Mouse (Mus musculus) gastrocnemius, postnatal 10 days (tissue): ENCODE measurements around the gene Enpp7. TPM values are rescaled to one million over a fixed set of nuclear protein-coding genes. Genes with fewer than 3 reads are reported as not detected.

Experiments used
- DNase-seq: peaks from one replicate; pipeline ENCODE4 v3.0.0; 2021; ENCODE audit warnings: mixed read lengths
- total RNA-seq, 2 experiments: library from RNA; stranded (reverse); gene quantifications; 2 replicates each; pipeline ENCODE4 v1.2.3; 2021

Gene Enpp7
- total RNA-seq, 2 experiments from 2014 or later: not detected

DNA sequence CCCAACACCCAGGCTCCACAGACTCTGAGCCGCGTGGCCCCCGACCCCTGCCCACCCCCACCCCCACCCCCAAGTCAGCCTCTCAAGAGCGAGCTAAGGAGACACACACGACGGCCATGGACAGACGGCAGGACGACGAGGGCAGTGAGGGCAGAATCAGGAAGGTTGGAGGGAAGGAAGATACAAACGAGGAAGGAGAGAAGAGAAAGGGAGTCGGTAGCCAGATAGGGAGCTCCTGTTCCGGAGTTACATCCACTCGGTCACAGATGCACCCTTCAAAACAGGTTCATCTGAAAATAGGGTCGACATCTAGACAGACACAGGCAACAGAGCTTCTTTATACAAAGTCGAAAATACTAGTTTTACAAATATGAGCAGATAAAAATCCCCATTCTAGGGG, 48.5 kb downstream of the Enpp7 start:
- DNase-seq: no peak

GRCm38 (mm10) chr11:119036934-119037779, 49.2 kb downstream of the Enpp7 start:
- no peak for DNase-seq

DNA sequence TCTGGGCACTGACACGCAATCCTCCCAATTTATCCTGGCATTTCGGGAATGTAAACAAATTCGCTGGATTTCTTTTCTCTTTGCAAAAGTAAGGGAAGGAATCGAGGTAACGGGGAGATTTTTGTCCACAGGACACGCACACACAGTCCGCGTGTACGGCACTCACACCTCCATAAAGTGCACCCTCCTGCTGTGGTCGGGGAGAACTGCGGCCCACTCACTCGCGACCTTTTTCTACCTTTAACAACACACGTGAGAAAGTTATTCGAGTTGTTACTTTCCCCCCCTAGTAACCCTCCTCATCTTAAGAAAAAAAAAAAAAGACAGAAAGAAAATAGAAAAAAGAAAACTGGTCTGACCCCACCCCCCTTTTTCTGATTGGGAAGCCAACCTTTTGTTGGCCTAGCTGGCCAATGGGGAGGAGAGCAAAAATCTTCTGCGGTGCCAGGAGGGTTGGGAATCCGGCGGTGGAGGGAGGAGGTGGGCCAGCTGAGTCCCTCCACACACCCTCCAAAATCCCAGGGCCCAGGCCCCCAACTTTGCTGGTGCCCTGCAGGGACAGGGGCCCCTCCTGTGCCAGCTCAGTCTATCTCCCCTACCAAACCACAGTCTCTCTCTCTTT, 49.9 kb downstream of the Enpp7 start:
- no peak for DNase-seq

DNA sequence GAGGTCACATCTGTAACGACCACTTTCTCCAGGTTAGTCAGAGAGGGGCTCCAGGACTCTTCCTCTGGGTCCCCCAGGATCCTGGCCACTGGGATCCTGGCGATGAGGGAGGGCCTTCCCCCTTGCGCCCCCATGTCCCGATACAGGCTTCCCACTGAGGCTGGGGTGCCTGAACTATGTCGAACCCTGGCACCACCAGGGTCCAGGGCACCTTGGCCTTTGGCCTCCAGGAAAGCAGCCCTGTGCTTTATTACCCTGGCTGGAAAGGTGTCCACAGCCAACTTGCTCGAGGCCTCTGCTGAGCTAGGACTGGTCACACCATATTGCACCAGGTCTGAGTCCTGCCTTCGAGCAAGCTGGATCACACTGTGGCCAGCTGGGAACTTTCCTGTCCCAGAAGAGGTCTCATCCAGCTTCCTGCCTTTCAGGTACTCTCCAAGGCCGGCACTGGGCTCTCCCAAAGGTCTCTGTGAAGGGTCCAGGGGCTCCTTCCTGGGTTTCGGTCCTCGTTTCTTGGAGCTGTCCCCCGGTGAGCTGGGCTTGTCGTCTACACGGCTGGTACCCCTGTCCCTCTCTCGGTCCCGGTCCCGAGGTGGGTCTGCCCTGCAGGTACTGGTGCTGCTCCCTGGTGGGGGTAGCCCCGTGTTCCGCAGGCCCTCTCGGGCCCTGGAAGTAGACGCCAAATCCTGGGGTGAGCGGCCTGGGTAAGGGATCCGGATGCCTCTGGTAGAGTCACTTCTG, 50.9 kb downstream of the Enpp7 start:
- no peak for DNase-seq

- DNase-seq: no peak
Measured at GRCm38 (mm10) chr11:119039732-119040512, 51.9 kb downstream of the Enpp7 start.

DNA sequence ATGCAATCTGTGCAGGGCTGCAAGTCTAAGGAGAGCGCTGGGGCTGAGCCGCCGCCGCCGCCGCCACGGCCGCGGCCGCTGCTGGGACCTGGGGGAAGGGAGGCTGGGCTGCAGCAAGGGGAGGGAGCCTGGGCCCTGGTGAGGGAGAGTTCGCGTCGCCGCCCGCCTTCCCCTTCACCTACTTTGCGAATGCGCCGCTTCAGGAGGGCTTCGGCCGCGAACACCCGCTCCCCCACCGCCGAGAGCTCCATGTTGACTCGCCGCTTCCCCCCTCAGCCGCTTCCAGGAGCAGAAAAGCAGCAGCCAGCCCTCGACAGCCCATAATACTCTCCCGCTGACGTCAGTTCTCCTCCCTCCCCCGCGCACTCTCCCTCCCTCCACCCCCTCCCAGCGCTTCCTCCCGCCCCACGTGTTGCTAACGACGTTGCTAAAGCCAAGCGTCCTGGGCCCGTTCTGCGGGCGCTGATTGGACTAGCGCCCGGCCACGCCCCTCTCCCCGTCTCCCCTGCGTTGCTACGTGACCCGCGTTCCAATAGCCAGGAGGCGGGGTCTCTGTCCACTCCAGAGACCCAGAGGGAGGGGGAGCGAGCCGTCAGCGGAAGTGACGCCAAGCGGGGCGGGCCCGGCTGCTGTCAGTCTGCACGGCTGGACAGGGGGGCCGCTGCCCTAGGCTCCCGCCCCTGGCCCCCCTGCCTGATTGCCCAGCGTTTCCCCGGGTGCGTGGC, 52.8 kb downstream of the Enpp7 start, which contains the start of gene Cbx8:
TSS of gene Cbx8 (minus strand) at position 370 of the 725 bp plus-strand sequence.
- peak; percentile 99 for DNase-seq

DNA sequence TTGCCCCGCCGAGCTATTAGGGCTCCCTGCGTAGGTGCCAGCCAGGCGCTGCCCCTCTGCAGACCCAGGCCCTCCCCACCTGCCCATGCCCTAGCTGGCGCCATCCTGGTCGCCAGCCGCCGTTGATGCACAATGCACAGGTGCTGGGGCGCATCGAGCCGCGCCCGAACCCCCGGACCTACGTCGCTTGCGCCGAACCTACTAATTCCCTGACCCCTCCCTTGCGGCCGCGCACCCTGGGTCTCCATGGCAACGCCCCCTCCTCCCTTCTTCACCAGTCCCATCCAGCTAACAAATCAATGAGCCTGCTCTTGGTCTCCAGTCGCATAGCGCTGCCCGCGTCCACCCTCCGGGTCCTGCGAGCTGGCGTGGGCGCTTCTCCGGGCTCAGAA, 53.3 kb downstream of the Enpp7 start:
- no peak for DNase-seq

- no peak for DNase-seq
Measured at GRCm38 (mm10) chr11:119041750-119042465, 53.9 kb downstream of the Enpp7 start.

Other genes starting within 250 kb of the Enpp7 start
- gene Rbfox3, start 76.6 kb upstream of the Enpp7 start, total RNA-seq: under 1 TPM; 0.26 to 0.63 TPM
- 1 to 10 TPM; 2.3 to 3.0 TPM for gene Cbx2, start 34.8 kb downstream of the Enpp7 start, total RNA-seq
- gene Cbx8, start 52.8 kb downstream of the Enpp7 start, total RNA-seq: 1 to 10 TPM; 2.3 to 4.7 TPM
- gene Cbx4, start 98.0 kb downstream of the Enpp7 start, total RNA-seq: 1 to 10 TPM; 6.2 to 9.1 TPM
- gene Tbc1d16, start 240.3 kb downstream of the Enpp7 start, total RNA-seq: 10 to 100 TPM; 17.0 to 17.8 TPM
- under 1 TPM in 1 of 2 experiments, not detected in 1; 0.31 TPM for gene Ccdc40, start 240.4 kb downstream of the Enpp7 start, total RNA-seq